Mouse (Mus musculus) spleen, adult 2 months (tissue): ENCODE measurements at regions not wholly inside any gene's neighbourhood (a gene's known extent, or its start where the extent isn't known, plus 50 kb on each side); places are given as distances from the start of the nearest gene placed in this dataset.

ENCODE experiments used
- CTCF ChIP-seq: fragments of 200-500 bp; IDR thresholded peaks from 2 replicates; pipeline ENCODE4 v1.5.1; 2011; ENCODE audit warnings: mild to moderate bottlenecking, inconsistent platforms; ENCODE audit not compliant: insufficient read depth, insufficient read length, insufficient replicate concordance; ENCODE audit errors: extremely low read depth
- POLR2A ChIP-seq: fragments of 200-500 bp; IDR thresholded peaks from 2 replicates; pipeline ENCODE4 v1.6.1; 2011; ENCODE audit warnings: low read depth, low read length, inconsistent platforms

DNA sequence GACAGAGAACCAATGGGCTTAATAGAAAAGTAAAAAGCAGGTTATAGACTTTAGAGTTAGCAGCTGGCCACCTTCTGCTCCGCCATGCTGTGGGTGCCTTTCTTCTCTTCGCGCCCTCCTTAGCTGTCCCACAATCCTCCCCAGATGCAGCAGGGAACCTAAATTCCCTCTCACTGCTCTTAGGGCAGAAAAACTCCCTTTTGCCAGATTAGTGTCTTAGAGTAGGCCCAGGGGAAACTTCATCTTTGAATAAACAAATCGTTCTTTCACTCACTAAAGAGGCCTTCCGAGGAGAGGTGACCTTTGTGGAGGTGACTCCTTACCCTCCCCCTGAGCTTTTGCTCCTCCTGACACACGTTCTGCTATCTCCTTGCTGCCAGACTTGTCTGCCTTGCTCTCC lies 157.0 kb upstream of the Six2 start:
- no peak for TF ChIP-seq CTCF
- TF ChIP-seq POLR2A: no peak
